Mouse (Mus musculus) spleen, adult 12 weeks (tissue): ENCODE measurements around the gene Tec.

Source experiments
- DNase-seq: peaks from one replicate; pipeline ENCODE4 v3.0.0; 2022; ENCODE audit warnings: low spot score

Gene Tec

GRCm38 (mm10) chr5:72853365-72853764 is 14.9 kb downstream of the Tec start:
- no peak for DNase-seq

GRCm38 (mm10) chr5:72852301-72852995 is 15.8 kb downstream of the Tec start:
- no peak for DNase-seq

- DNase-seq, result no peak
Measured at GRCm38 (mm10) chr5:72851674-72852098, 16.6 kb downstream of the Tec start.

- DNase-seq, result no peak
Measured at GRCm38 (mm10) chr5:72850926-72851673, 17.2 kb downstream of the Tec start.

- DNase-seq, result no peak
Measured at GRCm38 (mm10) chr5:72848889-72849435, 19.3 kb downstream of the Tec start.

- DNase-seq, result no peak
Measured at GRCm38 (mm10) chr5:72846712-72847111, 21.6 kb downstream of the Tec start.

GRCm38 (mm10) chr5:72845928-72846630 is 22.2 kb downstream of the Tec start:
- DNase-seq, result no peak

GRCm38 (mm10) chr5:72844776-72845495 is 23.3 kb downstream of the Tec start:
- no peak for DNase-seq

- DNase-seq, result no peak
Measured at GRCm38 (mm10) chr5:72844294-72844693, 24.0 kb downstream of the Tec start.

GRCm38 (mm10) chr5:72839655-72840054 is 28.6 kb downstream of the Tec start:
- DNase-seq, result no peak

GRCm38 (mm10) chr5:72838976-72839375 is 29.3 kb downstream of the Tec start:
- DNase-seq, result no peak

GRCm38 (mm10) chr5:72835656-72836055 is 32.6 kb downstream of the Tec start:
- DNase-seq, result no peak

GRCm38 (mm10) chr5:72832904-72833765 is 35.1 kb downstream of the Tec start:
- no peak for DNase-seq

- DNase-seq, result no peak
Measured at GRCm38 (mm10) chr5:72832191-72832590, 36.1 kb downstream of the Tec start.

- no peak for DNase-seq
Measured at GRCm38 (mm10) chr5:72830988-72831610, 37.2 kb downstream of the Tec start.

GRCm38 (mm10) chr5:72829506-72830067 is 38.7 kb downstream of the Tec start:
- DNase-seq, result no peak

- DNase-seq, result no peak
Measured at GRCm38 (mm10) chr5:72828401-72828800, 39.9 kb downstream of the Tec start.

- DNase-seq, result no peak
Measured at GRCm38 (mm10) chr5:72827435-72827834, 40.8 kb downstream of the Tec start.

- no peak for DNase-seq
Measured at GRCm38 (mm10) chr5:72826445-72826844, 41.8 kb downstream of the Tec start.

- DNase-seq, result no peak
Measured at GRCm38 (mm10) chr5:72820651-72821050, 47.6 kb downstream of the Tec start.
